10 mouse cellular contexts compared by ENCODE assay signal in genomic region chr1:88654521-88655472, GRCm38 (mm10). TPM values are rescaled to one million over a fixed set of nuclear protein-coding genes. Genes with fewer than 3 reads are reported as not detected.
DNase-seq lines count a peak whose midpoint lies in the region; ATAC-seq and TF ChIP-seq lines count a peak whose summit lies in the region.
"Had no signal": no experiment of that assay in that cellular context is flagged by ENCODE, and none has a peak within 500 bp of the region (broad histone marks: within the 10 kb centered on the region; RNA-seq: fewer than 3 reads in every experiment).

No protein-coding gene starts in this region.

- 79% methylated on average over 9 of the region's 9 CpGs for WGBS in kidney, adult 2 months
- WGBS in heart, embryonic 16.5 days: 65% methylated on average over 9 of the region's 9 CpGs

- no peaks in the 10 kb centered on the region for H3K9me3 ChIP-seq in heart, embryonic 16.5 days (replicated peaks; ENCODE audit: control insufficient read depth, low read length)
- H3K9me3 ChIP-seq: neural tube, embryonic 13.5 days had no signal

- H3K4me1 ChIP-seq in kidney, adult 2 months (ENCODE audit: control insufficient read depth, insufficient read depth, low read length): no peaks in the 10 kb centered on the region
- H3K4me1 ChIP-seq in heart, embryonic 16.5 days (ENCODE audit: control insufficient read depth, insufficient read depth, low read length): peaks cover 15% of the 10 kb centered on the region

- H3K9ac ChIP-seq in heart, embryonic 16.5 days (ENCODE audit: low read length): no peak overlapping the region
- H3K9ac ChIP-seq: neural tube, embryonic 13.5 days had no signal

- no peak overlapping the region for H3K4me3 ChIP-seq in kidney, adult 2 months (ENCODE audit: insufficient read depth, low read depth, low read length)
- no peak overlapping the region for H3K4me3 ChIP-seq in heart, embryonic 16.5 days (ENCODE audit: low read length)
- H3K4me3 ChIP-seq: neural tube, embryonic 13.5 days had no signal

- H3K36me3 ChIP-seq in kidney, adult 2 months (ENCODE audit: control insufficient read depth, insufficient read depth, low read length): no peaks in the 10 kb centered on the region
- H3K36me3 ChIP-seq in heart, embryonic 16.5 days (ENCODE audit: control insufficient read depth, insufficient read depth): no peaks in the 10 kb centered on the region
- H3K36me3 ChIP-seq: neural tube, embryonic 13.5 days had no signal

- DNase-seq in kidney, adult 2 months: peak; percentile 14
- DNase-seq in kidney, adult 9 months: no peak
- DNase-seq in monocyte, adult 2 months (ENCODE audit: low read depth in 1 of 2, low spot score in 2 of 2): peak; percentile 74 to 76
- peak; percentile 89 for DNase-seq in thymus, postnatal 25 days
- DNase-seq in cerebellum, postnatal 25 days: no peak
- no peak for DNase-seq in kidney, adult 18-20 months
- DNase-seq in embryo, embryonic 11 days: no peak

- no peak for TF ChIP-seq CTCF in kidney, adult 2 months (conservative IDR thresholded peaks at IDR 0.05; ENCODE audit: insufficient read depth, insufficient read length, low read depth, low read length)

- H3K27ac ChIP-seq in kidney, adult 2 months (ENCODE audit: insufficient read depth, low read depth, low read length): no peak overlapping the region
- peak overlapping the region; percentile 26 for H3K27ac ChIP-seq in heart, embryonic 16.5 days (ENCODE audit: low read length)
- H3K27ac ChIP-seq: neural tube, embryonic 13.5 days had no signal

- H3K4me2 ChIP-seq in heart, embryonic 16.5 days (ENCODE audit: low read depth, low read length): no peak overlapping the region; the same call in 1 of the 2 replicates
- H3K4me2 ChIP-seq: neural tube, embryonic 13.5 days had no signal

- no peak for TF ChIP-seq POLR2A in kidney, adult 2 months (IDR thresholded peaks at IDR 0.05; ENCODE audit: low read depth, low read length)

- H3K27me3 ChIP-seq in kidney, adult 2 months (replicated peaks; ENCODE audit: control insufficient read depth, insufficient read depth, low read length): no peaks in the 10 kb centered on the region
- H3K27me3 ChIP-seq in heart, embryonic 16.5 days (ENCODE audit: control insufficient read depth, insufficient read depth, low read length): no peaks in the 10 kb centered on the region
- H3K27me3 ChIP-seq: neural tube, embryonic 13.5 days; Patski had no signal

- ATAC-seq in heart, embryonic 16.5 days (replicated peaks; ENCODE audit: extremely low read depth, insufficient read depth, low FRiP score): peak; percentile 49; the same call in 1 of the 2 replicates
- ATAC-seq: Patski had no signal

RNA-seq across cellular contexts. Expression of gene Arl4c, which starts 47.2 kb away (rescaled TPM):
- 3.9 and 6.1 TPM in 2 replicates for polyA plus RNA-seq in kidney, adult 2 months (2012; rRNA removed)
- 7.7 and 7.9 TPM in 2 replicates for polyA plus RNA-seq in heart, embryonic 16.5 days (2015; fragmentation: Nextera tagmentation; extraction: Ambion mirVana)

Comparison
In these comparisons a context has a peak if more than half of its experiments do, and no peak if none do; other contexts are left out.
1. DNase-seq: peak in kidney, adult 2 months (single experiment), monocyte, adult 2 months (2 of 2) and thymus, postnatal 25 days (single experiment); none in kidney, adult 9 months (single experiment), cerebellum, postnatal 25 days (0 of 2), kidney, adult 18-20 months (single experiment) and embryo, embryonic 11 days (single experiment).